Mouse (Mus musculus): ENCODE data around the gene Ccdc146.
"Not testable (repeated sequence)": the region's sequence is repeated elsewhere in the genome, so short reads cannot be mapped to it uniquely, and the experiment has no call there.

Ccdc146 gene

GRCm38 (mm10) chr5:21387340-21387739 is 37.1 kb downstream of the Ccdc146 start:
- DNase-seq (ENCODE audit: low read depth), result no peak

GRCm38 (mm10) chr5:21386432-21386831 is 38.0 kb downstream of the Ccdc146 start:
- no peak for DNase-seq (ENCODE audit: low read depth)

- no peak for DNase-seq (ENCODE audit: low read depth)
Observed at GRCm38 (mm10) chr5:21384976-21385375, 39.5 kb downstream of the Ccdc146 start.

- DNase-seq (ENCODE audit: low read depth), result no peak
Observed at GRCm38 (mm10) chr5:21384252-21384960, 40.1 kb downstream of the Ccdc146 start.

DNA sequence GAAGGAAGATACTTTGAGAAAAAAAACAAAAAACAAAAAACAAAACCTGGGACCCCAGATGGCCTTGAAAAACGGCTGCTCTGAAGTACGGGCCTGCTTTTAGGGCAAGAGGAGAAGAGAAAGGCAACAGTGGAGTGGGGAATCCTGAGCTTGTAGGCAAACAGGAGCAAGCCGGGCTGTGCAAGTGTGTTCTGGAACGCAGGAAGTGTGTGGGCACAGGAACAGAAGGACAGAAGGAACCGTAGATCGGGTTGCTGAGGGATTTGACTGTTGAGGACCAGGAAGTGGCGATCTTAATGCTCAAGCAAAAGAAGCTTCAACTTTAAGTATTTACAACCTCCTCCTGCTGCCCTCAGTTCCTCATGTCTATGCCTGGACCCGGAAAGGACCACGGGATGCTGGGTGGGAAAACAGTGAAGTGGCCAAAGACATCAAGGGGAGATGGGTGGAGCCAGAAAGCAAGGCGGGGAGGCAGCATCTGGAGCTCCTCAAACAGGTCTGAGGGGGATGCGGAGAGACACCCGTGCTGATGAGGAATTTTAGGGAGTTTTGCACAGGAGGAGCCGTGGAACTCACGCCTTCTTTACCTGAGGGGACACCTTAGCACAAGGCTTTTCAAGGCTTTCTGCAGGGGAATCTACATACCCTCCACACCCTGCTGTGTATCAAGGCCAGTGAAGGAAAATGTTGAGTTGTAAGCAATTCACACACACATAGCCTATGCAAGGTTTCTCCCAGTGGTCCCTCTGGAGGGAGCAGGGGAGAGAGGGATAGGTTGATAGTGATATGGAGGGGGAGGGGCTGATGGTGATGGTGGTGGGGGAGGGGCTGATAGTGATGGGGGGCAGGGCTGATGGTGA is 40.9 kb downstream of the Ccdc146 start:
- no peak for DNase-seq (ENCODE audit: low read depth)

GRCm38 (mm10) chr5:21382678-21383077 is 41.8 kb downstream of the Ccdc146 start:
- DNase-seq (ENCODE audit: low read depth), result no peak

GRCm38 (mm10) chr5:21381986-21382385 is 42.5 kb downstream of the Ccdc146 start:
- DNase-seq (ENCODE audit: low read depth), result no peak

GRCm38 (mm10) chr5:21378397-21378796 is 46.1 kb downstream of the Ccdc146 start:
- no peak for DNase-seq (ENCODE audit: low read depth)

GRCm38 (mm10) chr5:21376935-21377334 is 47.5 kb downstream of the Ccdc146 start:
- DNase-seq (ENCODE audit: low read depth), result no peak

DNA sequence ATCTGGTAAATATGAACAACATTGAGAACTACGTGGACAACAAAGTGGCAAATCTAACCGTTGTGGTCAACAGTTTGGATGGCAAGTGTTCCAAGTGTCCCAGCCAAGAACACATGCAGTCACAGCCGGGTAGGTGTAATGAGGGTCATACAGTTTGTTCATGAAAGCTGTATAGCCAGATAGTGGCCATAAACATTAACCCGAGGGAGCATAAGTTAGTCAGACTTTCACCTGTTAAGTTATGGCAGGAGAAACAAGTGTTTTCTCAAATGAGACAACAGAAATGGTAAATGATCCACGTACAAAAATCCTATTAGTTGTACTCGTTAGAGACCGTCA is 51.3 kb downstream of the Ccdc146 start:
- no peak for DNase-seq (ENCODE audit: low read depth)

DNA sequence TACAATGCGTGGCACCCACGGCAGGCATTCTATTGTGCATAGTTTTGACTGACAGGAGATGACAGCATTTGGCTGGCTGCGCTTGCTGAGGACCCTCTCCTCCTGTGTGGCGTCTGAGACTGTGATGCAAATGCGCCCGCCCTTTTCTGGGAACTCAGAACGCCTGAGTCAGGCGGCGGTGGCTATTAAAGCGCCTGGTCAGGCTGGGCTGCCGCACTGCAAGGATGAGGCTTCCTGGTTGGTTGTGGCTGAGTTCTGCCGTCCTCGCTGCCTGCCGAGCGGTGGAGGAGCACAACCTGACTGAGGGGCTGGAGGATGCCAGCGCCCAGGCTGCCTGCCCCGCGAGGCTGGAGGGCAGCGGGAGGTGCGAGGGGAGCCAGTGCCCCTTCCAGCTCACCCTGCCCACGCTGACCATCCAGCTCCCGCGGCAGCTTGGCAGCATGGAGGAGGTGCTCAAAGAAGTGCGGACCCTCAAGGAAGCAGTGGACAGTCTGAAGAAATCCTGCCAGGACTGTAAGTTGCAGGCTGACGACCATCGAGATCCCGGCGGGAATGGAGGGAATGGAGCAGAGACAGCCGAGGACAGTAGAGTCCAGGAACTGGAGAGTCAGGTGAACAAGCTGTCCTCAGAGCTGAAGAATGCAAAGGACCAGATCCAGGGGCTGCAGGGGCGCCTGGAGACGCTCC is 51.8 kb downstream of the Ccdc146 start, which contains the start of gene Fgl2:
Fgl2 (plus strand) TSS at position 150 of the 687 bp plus-strand sequence.
- peak; percentile 35 for DNase-seq (ENCODE audit: low read depth)

- no peak for DNase-seq (ENCODE audit: low read depth)
Observed at GRCm38 (mm10) chr5:21371920-21372319, 52.6 kb downstream of the Ccdc146 start.

GRCm38 (mm10) chr5:21370218-21370947 is 54.1 kb downstream of the Ccdc146 start:
- DNase-seq (ENCODE audit: low read depth), result peak; percentile 35

DNA sequence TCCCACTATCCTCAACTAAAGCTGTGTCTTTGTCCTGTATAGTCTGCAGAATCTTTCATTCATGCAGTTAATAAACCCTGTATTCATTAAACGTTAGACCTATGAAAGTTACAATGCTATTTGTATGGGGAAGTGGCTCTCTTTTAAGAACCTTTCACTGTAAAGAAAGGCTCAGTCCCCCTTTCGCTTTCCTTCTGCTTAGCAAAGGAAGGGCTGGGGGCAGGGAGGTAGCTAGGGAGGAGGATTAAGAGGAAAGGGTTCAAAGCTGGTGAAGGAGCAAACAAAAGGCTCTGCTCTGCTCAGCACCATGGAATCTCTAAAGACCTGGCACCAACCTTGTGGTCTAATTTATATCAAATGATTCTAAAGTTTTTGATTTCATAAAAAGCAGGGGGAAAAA is 57.0 kb downstream of the Ccdc146 start:
- no peak for DNase-seq (ENCODE audit: low read depth)

GRCm38 (mm10) chr5:21366338-21367053 is 58.0 kb downstream of the Ccdc146 start:
- no peak for DNase-seq (ENCODE audit: low read depth)

DNA sequence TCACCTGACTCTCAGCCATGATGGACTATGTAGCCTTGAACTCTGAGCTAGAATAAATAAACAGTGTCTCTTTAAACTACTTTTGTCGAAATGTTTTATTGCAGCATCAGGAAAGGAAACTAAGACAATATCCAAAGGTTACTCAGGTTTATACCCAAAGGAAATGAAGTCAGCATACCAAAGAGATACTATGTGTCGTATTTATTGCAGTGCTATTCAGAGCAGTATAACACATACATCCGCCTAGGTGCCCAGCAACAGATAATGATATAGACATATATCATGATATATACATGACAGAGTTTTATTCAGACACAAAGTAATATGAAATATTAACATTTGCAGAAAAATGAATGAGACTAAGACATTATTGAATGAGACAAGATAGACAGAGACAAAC is 61.1 kb downstream of the Ccdc146 start:
- DNase-seq (ENCODE audit: low read depth), result no peak

DNA sequence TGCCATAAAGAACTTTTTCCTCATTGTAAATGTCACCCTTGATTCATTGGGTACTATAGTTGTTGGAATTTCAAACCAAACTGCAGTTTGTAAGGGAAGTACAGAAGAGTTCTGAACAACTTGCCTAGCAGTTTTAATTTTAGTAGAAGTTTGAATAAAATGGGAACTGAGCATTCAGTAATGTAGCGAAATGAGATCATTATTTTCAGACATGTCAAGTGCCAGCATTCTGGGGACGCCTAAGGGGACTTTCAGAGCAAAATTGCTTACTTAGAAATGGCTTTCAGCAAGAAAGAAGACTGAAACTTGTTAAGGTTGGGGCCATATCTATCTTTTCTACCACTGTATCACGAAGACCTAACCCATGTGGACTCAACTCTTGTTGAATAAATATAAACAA is 65.8 kb downstream of the Ccdc146 start:
- no peak for DNase-seq (ENCODE audit: low read depth)

DNA sequence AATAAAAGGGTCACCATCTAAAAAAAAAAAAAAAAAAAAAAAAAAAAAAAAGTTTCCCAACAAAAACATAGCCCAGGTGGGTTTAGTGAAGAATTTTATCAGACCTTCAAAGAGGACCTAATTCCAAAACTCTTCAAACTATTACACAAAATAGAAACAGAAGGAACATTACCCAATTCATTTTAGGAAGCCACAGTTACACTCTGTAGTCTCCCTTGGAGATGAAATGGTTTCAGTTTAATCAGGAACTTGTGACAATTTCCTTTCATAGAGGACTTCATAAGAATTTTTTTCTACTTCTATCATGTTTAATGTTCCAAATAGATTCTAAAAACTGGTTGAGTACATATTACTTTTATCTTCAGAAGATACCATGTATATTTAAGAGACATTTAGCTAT is 72.8 kb downstream of the Ccdc146 start:
- no peak for DNase-seq (ENCODE audit: low read depth)

DNA sequence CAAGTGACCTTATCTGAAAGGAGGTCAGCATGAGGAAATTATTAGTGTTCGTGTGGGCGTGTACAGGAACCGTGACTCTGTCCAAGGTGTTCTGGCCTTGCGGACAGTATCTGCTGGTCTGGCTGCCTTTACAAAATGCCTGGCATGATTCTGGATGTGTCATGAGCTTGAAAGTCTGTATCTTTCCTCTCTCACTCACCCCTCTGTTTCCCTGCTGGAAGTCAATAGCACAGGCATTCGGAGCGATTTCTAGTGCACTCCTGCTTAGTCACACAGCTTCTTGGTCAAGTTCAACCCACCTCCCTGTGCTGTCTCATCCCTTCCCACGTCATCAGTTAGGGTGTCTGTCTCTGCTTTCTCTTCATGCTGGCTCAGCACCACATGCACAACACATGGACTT is 76.1 kb downstream of the Ccdc146 start:
- no peak for DNase-seq (ENCODE audit: low read depth)

DNA sequence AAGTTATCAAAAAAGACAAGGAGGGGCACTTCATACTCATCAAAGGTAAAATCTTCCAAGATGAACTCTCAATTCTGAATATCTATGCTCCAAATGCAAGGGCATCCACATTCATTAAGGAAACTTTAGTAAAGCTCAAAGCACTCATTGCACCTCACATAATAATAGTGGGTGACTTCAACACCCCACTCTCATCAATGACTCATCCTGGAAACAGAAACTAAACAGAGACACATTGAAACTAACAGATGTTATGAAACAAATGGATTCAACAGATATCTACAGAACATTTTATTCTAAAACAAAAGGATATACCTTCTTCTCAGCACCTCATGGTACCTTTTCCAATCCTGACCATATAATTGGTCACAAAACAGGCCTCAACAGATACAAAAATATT is 82.2 kb downstream of the Ccdc146 start:
- not testable (repeated sequence) for DNase-seq (ENCODE audit: low read depth)

DNA sequence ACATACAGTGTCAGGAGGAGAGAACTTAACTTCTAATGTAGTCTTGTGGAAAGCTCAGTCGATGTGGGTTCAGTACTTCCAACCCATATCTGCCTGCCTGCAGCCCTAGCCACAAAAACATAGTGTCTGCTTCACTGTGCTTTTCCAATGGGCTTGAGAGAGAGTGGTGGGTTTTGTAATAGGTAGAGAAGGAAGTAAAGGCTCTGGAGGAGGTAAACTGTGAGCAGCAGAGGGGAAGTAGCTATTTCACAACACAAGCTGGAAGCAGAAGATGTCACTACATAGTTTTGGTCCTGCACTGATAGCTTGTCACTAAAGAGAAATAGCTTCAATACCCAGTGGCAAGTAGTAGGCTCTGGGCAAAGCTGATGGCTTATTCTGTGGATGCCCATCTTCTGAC is 92.4 kb downstream of the Ccdc146 start:
- no peak for DNase-seq (ENCODE audit: low read depth)
